Mouse (Mus musculus): ENCODE data around the gene Ccdc116. TPM values are rescaled to one million over a fixed set of nuclear protein-coding genes. Genes with fewer than 3 reads are reported as not detected.

Gene Ccdc116
- total and polyA plus RNA-seq, 3 experiments: 4.4 to 9.7 (median 8.9) TPM

DNA sequence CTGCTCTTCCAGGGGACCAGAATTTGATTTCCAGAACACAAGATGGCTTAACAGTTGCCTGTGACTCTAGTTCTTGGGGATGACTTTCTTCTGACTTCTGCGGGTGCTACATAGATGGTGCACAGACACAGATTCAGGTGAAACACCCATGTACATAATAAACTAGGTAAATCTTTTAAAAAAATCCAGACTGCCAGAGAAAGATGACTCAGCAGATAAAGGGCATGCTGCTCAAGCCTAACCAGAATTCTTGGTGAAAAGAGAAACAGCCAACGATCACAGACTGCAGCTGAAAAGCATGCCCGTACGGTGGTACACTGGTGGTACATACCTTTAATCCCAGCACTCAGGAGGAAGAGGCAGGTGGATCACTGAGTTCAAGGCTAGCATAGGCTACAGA lies 46.8 kb upstream of the Ccdc116 start:
- DNase-seq (ENCODE audit: extremely low read depth): no peak
- dilution Hi-C loops (cut with MboI; ENCODE audit: extremely low pct_ligation_motif_present, extremely low pct_unique_long_range_greater_than_20kb, low sequenced_read_pairs) (no loop called here), in situ Hi-C loops (cut with MboI; ENCODE audit: low pct_ligation_motif_present, low pct_unique_long_range_greater_than_20kb, low sequenced_read_pairs) (no loop called here)
- TF ChIP-seq ELF1 (IDR thresholded peaks at IDR 0.05; ENCODE audit: low read depth, low read length): no peak
- peak; percentile 79 for TF ChIP-seq MAFK (IDR thresholded peaks at IDR 0.05; ENCODE audit: insufficient replicate concordance, low read length)
- Histone ChIP-seq H3K4me2 (ENCODE audit: insufficient read depth, low read depth, poor library complexity, severe bottlenecking) (no peak overlapping the region), H3K36me3 (replicated peaks in 1 of 2; ENCODE audit: control insufficient read depth in 1 of 2, insufficient read depth in 1 of 2, low read length in 1 of 2) (peaks cover 14 to 74% of the 10 kb centered on the region in 2 experiments), H3K9ac (ENCODE audit: insufficient read depth, low read depth) (no peak overlapping the region), H3K4me1 (ENCODE audit: control insufficient read depth in 1 of 2, insufficient read depth in 2 of 2) (peaks cover 0 to 51% of the 10 kb centered on the region in 2 experiments; a peak in 2 of 4 replicates), H3K27me3 (replicated peaks) (no peaks in the 10 kb centered on the region), H3K79me2 (replicated peaks; ENCODE audit: control insufficient read depth, extremely low read depth, insufficient read depth, poor library complexity, severe bottlenecking) (peaks cover 99% of the 10 kb centered on the region), H3K4me3 (replicated peaks in 1 of 3; ENCODE audit: low read depth in 2 of 3, low read length in 2 of 3, poor library complexity in 1 of 3) (no peak overlapping the region), H3K9me3 (replicated peaks; ENCODE audit: low read length) (no peaks in the 10 kb centered on the region), H3K27ac (ENCODE audit: insufficient read depth, low read depth) (no peak overlapping the region)

GRCm38 (mm10) chr16:17185475-17185874 lies 38.4 kb upstream of the Ccdc116 start:
- no peaks in the 10 kb centered on the region for H3K27me3 ChIP-seq (replicated peaks)
- H3K4me1 ChIP-seq (ENCODE audit: control insufficient read depth in 1 of 2, insufficient read depth in 2 of 2): peaks cover 15 to 47% of the 10 kb centered on the region in 2 experiments
- no peak overlapping the region for H3K9ac ChIP-seq (ENCODE audit: insufficient read depth, low read depth)
- no peak for DNase-seq (ENCODE audit: extremely low read depth)
- H3K36me3 ChIP-seq (replicated peaks in 1 of 2; ENCODE audit: control insufficient read depth in 1 of 2, insufficient read depth in 1 of 2, low read length in 1 of 2): peaks cover 21 to 69% of the 10 kb centered on the region in 2 experiments
- H3K9me3 ChIP-seq (replicated peaks; ENCODE audit: low read length): no peaks in the 10 kb centered on the region
- peaks cover 97% of the 10 kb centered on the region for H3K79me2 ChIP-seq (replicated peaks; ENCODE audit: control insufficient read depth, extremely low read depth, insufficient read depth, poor library complexity, severe bottlenecking)
- H3K27ac ChIP-seq (ENCODE audit: insufficient read depth, low read depth): no peak overlapping the region
- no peak overlapping the region for H3K4me3 ChIP-seq (replicated peaks in 1 of 3; ENCODE audit: low read depth in 2 of 3, low read length in 2 of 3, poor library complexity in 1 of 3)
- dilution Hi-C loops (cut with MboI; ENCODE audit: extremely low pct_ligation_motif_present, extremely low pct_unique_long_range_greater_than_20kb, low sequenced_read_pairs): no loop called here
- no peak overlapping the region for H3K4me2 ChIP-seq (ENCODE audit: insufficient read depth, low read depth, poor library complexity, severe bottlenecking)
- TF ChIP-seq ELF1 (IDR thresholded peaks at IDR 0.05; ENCODE audit: low read depth, low read length) (no peak), POLR2AphosphoS2 (IDR thresholded peaks at IDR 0.05; ENCODE audit: low read depth, low read length) (0 out of 2 replicates have a peak, but pooled peaks have one; percentile 20)
- in situ Hi-C loops (cut with MboI; ENCODE audit: low pct_ligation_motif_present, low pct_unique_long_range_greater_than_20kb, low sequenced_read_pairs): no loop called here

GRCm38 (mm10) chr16:17183003-17183402 lies 36.0 kb upstream of the Ccdc116 start:
- no peak overlapping the region for H3K4me3 ChIP-seq (replicated peaks in 1 of 3; ENCODE audit: low read depth in 2 of 3, low read length in 2 of 3, poor library complexity in 1 of 3)
- H3K27ac ChIP-seq (ENCODE audit: insufficient read depth, low read depth): no peak overlapping the region
- DNase-seq (ENCODE audit: extremely low read depth): no peak
- H3K9ac ChIP-seq (ENCODE audit: insufficient read depth, low read depth): no peak overlapping the region
- peaks cover 15 to 59% of the 10 kb centered on the region in 2 experiments for H3K4me1 ChIP-seq (ENCODE audit: control insufficient read depth in 1 of 2, insufficient read depth in 2 of 2)
- H3K4me2 ChIP-seq (ENCODE audit: insufficient read depth, low read depth, poor library complexity, severe bottlenecking): no peak overlapping the region
- H3K79me2 ChIP-seq (replicated peaks; ENCODE audit: control insufficient read depth, extremely low read depth, insufficient read depth, poor library complexity, severe bottlenecking): peaks cover 98% of the 10 kb centered on the region
- TF ChIP-seq NELFE (IDR thresholded peaks at IDR 0.05; ENCODE audit: low read depth, low read length) (no peak), NRF1 (IDR thresholded peaks at IDR 0.05; ENCODE audit: low read depth, low read length) (no peak), MAX (IDR thresholded peaks at IDR 0.05; ENCODE audit: low read length) (no peak), JUN (IDR thresholded peaks at IDR 0.05; ENCODE audit: insufficient read depth, low read depth, low read length) (no peak), CTCF (conservative IDR thresholded peaks at IDR 0.05 in 1 of 2, IDR thresholded peaks at IDR 0.05 in 1 of 2; ENCODE audit: low read depth in 2 of 2, low read length in 2 of 2) (no peak), ELF1 (IDR thresholded peaks at IDR 0.05; ENCODE audit: low read depth, low read length) (no peak), TCF12 (IDR thresholded peaks at IDR 0.05; ENCODE audit: low read depth, low read length) (no peak), PAX5 (IDR thresholded peaks at IDR 0.05; ENCODE audit: low read length) (no peak), ZKSCAN1 (IDR thresholded peaks at IDR 0.05; ENCODE audit: borderline replicate concordance, low read depth, low read length) (no peak), CHD1 (IDR thresholded peaks at IDR 0.05; ENCODE audit: low read depth, low read length) (no peak), E2F4 (IDR thresholded peaks at IDR 0.05; ENCODE audit: insufficient replicate concordance, low read depth, low read length) (no peak), EP300 (IDR thresholded peaks at IDR 0.05; ENCODE audit: low read length) (no peak), ETS1 (conservative IDR thresholded peaks at IDR 0.05; ENCODE audit: low read depth, low read length) (no peak), ZC3H11A (IDR thresholded peaks at IDR 0.05; ENCODE audit: low read depth, low read length) (no peak), POLR2AphosphoS2 (IDR thresholded peaks at IDR 0.05; ENCODE audit: low read depth, low read length) (no peak), SIN3A (IDR thresholded peaks at IDR 0.05; ENCODE audit: low read length) (no peak), IRF4 (IDR thresholded peaks at IDR 0.05; ENCODE audit: low read depth, low read length) (no peak), UBTF (IDR thresholded peaks at IDR 0.05; ENCODE audit: low read depth, low read length) (no peak), HCFC1 (IDR thresholded peaks at IDR 0.05; ENCODE audit: low read depth, low read length) (no peak)
- no peaks in the 10 kb centered on the region for H3K27me3 ChIP-seq (replicated peaks)
- dilution Hi-C loops (cut with MboI; ENCODE audit: extremely low pct_ligation_motif_present, extremely low pct_unique_long_range_greater_than_20kb, low sequenced_read_pairs): no loop called here
- in situ Hi-C loops (cut with MboI; ENCODE audit: low pct_ligation_motif_present, low pct_unique_long_range_greater_than_20kb, low sequenced_read_pairs): no loop called here
- no peaks in the 10 kb centered on the region for H3K9me3 ChIP-seq (replicated peaks; ENCODE audit: low read length)
- peaks cover 20 to 68% of the 10 kb centered on the region in 2 experiments for H3K36me3 ChIP-seq (replicated peaks in 1 of 2; ENCODE audit: control insufficient read depth in 1 of 2, insufficient read depth in 1 of 2, low read length in 1 of 2)
